Mouse (Mus musculus): ENCODE measurements around the gene Galnt2. TPM values are rescaled to one million over a fixed set of nuclear protein-coding genes. Genes with fewer than 3 reads are reported as not detected.

Galnt2 gene
- polyA plus RNA-seq, 1 experiment from 2014 or later: 66.2 TPM

DNA sequence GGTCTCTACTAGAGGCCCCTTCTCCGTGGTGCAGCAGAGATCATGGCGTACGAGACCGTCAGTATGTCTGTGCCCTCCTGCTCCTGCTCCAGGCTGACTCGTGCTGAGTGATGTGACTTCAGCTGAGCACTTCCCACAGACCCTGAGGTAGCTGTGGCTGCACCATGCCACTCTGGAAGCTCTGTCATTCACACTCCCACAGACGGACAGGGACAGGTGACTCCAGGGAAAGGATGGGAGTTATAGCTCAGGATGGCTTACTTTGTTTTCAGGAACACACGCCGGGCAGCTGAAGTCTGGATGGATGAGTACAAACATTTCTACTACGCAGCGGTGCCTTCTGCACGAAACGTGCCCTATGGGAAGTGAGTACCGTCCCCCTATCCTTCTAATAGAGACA lies 105.1 kb downstream of the Galnt2 start:
- ATAC-seq (ENCODE audit: insufficient number of reproducible peaks, insufficient read depth, low FRiP score, low TSS enrichment): no peak
- Histone ChIP-seq H3K9ac (no peak overlapping the region), H3K4me1 (peaks cover 4% of the 10 kb centered on the region; the same call in 1 of the 2 replicates), H3K4me2 (replicated peaks) (no peak overlapping the region), H3K27me3 (no peaks in the 10 kb centered on the region), H3K27ac (no peak overlapping the region), H3K4me3 (no peak overlapping the region), H3K36me3 (peaks cover 85% of the 10 kb centered on the region), H3K9me3 (no peaks in the 10 kb centered on the region)
- WGBS: 89% methylated on average over 13 of the region's 13 CpGs

DNA sequence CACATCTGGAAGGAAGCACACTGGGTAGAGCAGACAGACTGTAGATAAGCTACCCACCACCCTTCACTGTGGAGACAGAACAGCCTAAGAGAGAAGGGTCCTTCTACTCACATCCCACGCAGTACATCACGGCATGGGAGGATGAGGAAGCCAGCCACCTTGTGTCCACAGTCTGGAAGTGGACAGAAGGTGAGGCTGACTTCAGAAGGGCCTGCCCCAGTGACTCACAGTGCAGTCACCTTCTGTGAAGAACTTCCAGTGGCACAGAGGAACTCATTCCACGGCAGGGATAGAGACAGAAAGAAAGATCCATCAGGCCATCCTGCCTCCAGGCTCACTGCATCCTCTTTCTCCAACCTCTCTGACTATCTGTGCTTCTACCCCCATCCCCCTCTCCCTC lies 108.6 kb downstream of the Galnt2 start:
- ATAC-seq (ENCODE audit: insufficient number of reproducible peaks, insufficient read depth, low FRiP score, low TSS enrichment): no peak
- Histone ChIP-seq H3K27ac (no peak overlapping the region), H3K36me3 (peaks cover 83% of the 10 kb centered on the region), H3K4me1 (peaks cover 4% of the 10 kb centered on the region; the same call in 1 of the 2 replicates), H3K9ac (no peak overlapping the region), H3K4me2 (replicated peaks) (no peak overlapping the region), H3K4me3 (no peak overlapping the region), H3K27me3 (no peaks in the 10 kb centered on the region), H3K9me3 (no peaks in the 10 kb centered on the region)
- WGBS: 81% methylated on average over 3 of the region's 3 CpGs

GRCm38 (mm10) chr8:124340360-124341068 lies 109.3 kb downstream of the Galnt2 start:
- Histone ChIP-seq H3K36me3 (peaks cover 80% of the 10 kb centered on the region), H3K9ac (no peak overlapping the region; the same call in 1 of the 2 replicates), H3K4me2 (replicated peaks) (no peak overlapping the region), H3K4me1 (peaks cover 4% of the 10 kb centered on the region; the same call in 1 of the 2 replicates), H3K27me3 (no peaks in the 10 kb centered on the region), H3K27ac (no peak overlapping the region), H3K9me3 (no peaks in the 10 kb centered on the region), H3K4me3 (no peak overlapping the region)
- ATAC-seq (ENCODE audit: insufficient number of reproducible peaks, insufficient read depth, low FRiP score, low TSS enrichment): 0 out of 2 replicates have a peak, but pooled peaks have one; percentile 26
- 71% methylated on average over 17 of the region's 17 CpGs for WGBS

GRCm38 (mm10) chr8:124343151-124343550 lies 112.0 kb downstream of the Galnt2 start:
- no peak overlapping the region for H3K4me3 ChIP-seq
- 93% methylated on average over 15 of the region's 15 CpGs for WGBS
- H3K27ac ChIP-seq: no peak overlapping the region
- no peak overlapping the region for H3K4me2 ChIP-seq (replicated peaks)
- H3K9ac ChIP-seq: no peak overlapping the region
- H3K9me3 ChIP-seq: no peaks in the 10 kb centered on the region
- no peak for ATAC-seq (ENCODE audit: insufficient number of reproducible peaks, insufficient read depth, low FRiP score, low TSS enrichment)
- peaks cover 4% of the 10 kb centered on the region; the same call in 1 of the 2 replicates for H3K4me1 ChIP-seq
- peaks cover 55% of the 10 kb centered on the region for H3K36me3 ChIP-seq
- no peaks in the 10 kb centered on the region for H3K27me3 ChIP-seq

GRCm38 (mm10) chr8:124343991-124344390 lies 112.8 kb downstream of the Galnt2 start:
- Histone ChIP-seq H3K27me3 (no peaks in the 10 kb centered on the region), H3K36me3 (peaks cover 46% of the 10 kb centered on the region), H3K4me3 (no peak overlapping the region), H3K4me2 (replicated peaks) (no peak overlapping the region), H3K27ac (no peak overlapping the region), H3K9ac (no peak overlapping the region), H3K9me3 (no peaks in the 10 kb centered on the region), H3K4me1 (peaks cover 4% of the 10 kb centered on the region; the same call in 1 of the 2 replicates)
- ATAC-seq (ENCODE audit: insufficient number of reproducible peaks, insufficient read depth, low FRiP score, low TSS enrichment): no peak
- 93% methylated on average over 12 of the region's 12 CpGs for WGBS

DNA sequence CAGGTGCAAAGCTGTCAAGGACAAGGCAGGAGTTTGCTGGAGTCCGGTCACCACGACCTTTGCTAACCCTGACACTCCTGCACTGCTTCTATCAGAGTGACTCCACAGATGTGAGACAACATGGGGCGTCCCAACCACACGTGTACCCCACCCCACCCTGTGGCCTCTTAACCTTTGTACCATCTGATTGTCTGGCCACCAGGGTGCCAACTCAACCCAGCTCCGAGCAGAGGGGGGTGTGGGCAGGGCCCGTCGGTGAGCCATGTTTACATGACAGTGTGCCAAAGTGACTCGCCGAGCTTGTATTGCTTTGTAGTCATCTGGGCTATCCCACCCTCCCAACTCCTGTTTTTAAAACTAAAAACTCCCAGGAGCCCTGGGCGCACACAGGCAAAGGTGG lies 113.9 kb downstream of the Galnt2 start:
- Histone ChIP-seq H3K27ac (no peak overlapping the region), H3K9ac (no peak overlapping the region), H3K36me3 (peaks cover 38% of the 10 kb centered on the region), H3K4me1 (peaks cover 3% of the 10 kb centered on the region; the same call in 1 of the 2 replicates), H3K9me3 (no peaks in the 10 kb centered on the region), H3K4me3 (no peak overlapping the region), H3K27me3 (no peaks in the 10 kb centered on the region), H3K4me2 (replicated peaks) (no peak overlapping the region)
- ATAC-seq (ENCODE audit: insufficient number of reproducible peaks, insufficient read depth, low FRiP score, low TSS enrichment): no peak
- WGBS: 84% methylated on average over 10 of the region's 10 CpGs

DNA sequence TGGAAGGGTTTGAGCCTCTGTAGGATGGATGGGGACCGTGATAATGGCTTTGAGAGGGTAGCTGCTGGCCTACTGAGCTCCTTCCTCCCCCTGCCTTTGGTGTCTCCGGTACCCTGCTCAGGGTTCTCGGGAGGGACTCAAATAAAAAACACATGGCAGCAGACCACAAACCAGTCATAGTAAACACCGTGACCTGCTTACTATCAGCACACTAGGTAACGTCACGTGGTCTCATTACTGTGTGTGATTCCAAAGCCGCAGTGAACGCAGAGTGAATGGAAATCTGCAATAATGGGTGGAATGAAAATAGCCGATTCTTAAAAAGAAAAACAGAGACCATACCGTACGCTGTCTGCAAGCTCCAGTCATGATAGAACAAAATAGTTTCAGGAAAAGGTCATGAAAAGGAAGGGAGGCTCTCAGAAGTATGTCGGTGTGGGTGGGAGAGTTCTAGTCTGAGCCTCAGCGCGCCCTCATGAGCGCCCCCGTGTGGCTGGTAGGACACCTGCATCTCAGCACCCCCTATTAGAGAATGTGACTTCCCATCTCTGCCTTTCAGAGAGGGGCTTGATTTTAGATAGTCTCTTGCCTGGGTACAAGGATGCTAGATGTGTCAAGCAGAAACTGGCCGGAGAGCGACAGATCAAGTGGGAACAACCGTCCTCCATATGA lies 115.8 kb downstream of the Galnt2 start:
- WGBS: 32% methylated on average over 19 of the region's 19 CpGs
- peaks cover 26% of the 10 kb centered on the region for H3K36me3 ChIP-seq
- H3K4me3 ChIP-seq: no peak overlapping the region
- no peak overlapping the region for H3K9ac ChIP-seq
- no peaks in the 10 kb centered on the region for H3K9me3 ChIP-seq
- H3K4me1 ChIP-seq: no peaks in the 10 kb centered on the region
- 0 out of 2 replicates have a peak overlapping the region, but pooled peaks have one; percentile 7 for H3K27ac ChIP-seq
- H3K4me2 ChIP-seq (replicated peaks): 0 out of 2 replicates have a peak overlapping the region, but pooled peaks have one; percentile 2
- H3K27me3 ChIP-seq: no peaks in the 10 kb centered on the region
- peak; percentile 57; the same call in 1 of the 2 replicates for ATAC-seq (ENCODE audit: insufficient number of reproducible peaks, insufficient read depth, low FRiP score, low TSS enrichment)

GRCm38 (mm10) chr8:124348087-124348486 lies 116.9 kb downstream of the Galnt2 start:
- Histone ChIP-seq H3K4me1 (no peaks in the 10 kb centered on the region), H3K27ac (no peak overlapping the region), H3K27me3 (no peaks in the 10 kb centered on the region), H3K4me2 (replicated peaks) (no peak overlapping the region), H3K9ac (no peak overlapping the region), H3K4me3 (no peak overlapping the region), H3K36me3 (peaks cover 19% of the 10 kb centered on the region), H3K9me3 (no peaks in the 10 kb centered on the region)
- WGBS: 64% methylated on average over 1 of the region's 1 CpGs
- no peak for ATAC-seq (ENCODE audit: insufficient number of reproducible peaks, insufficient read depth, low FRiP score, low TSS enrichment)

DNA sequence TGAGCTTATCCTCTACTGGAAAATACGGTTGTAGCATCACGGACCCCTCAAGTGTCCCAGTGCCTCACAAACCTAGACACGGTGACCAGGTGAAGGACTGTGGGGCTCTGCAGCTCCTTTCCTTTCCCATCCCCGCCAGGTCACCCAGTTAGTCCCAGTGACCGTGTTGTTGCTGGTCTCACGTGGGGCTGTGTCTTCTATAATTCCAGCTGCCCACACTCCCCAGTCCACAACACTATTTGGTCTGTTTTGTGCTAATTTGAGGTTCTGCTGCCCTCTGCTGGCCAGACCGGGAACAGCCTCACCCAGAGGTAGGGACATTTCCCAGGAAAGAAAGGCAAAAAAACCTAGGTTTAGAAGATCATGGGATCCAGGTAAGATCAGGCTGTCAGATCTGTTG lies 118.5 kb downstream of the Galnt2 start:
- H3K27ac ChIP-seq: no peak overlapping the region
- ATAC-seq (ENCODE audit: insufficient number of reproducible peaks, insufficient read depth, low FRiP score, low TSS enrichment): no peak
- H3K9ac ChIP-seq: no peak overlapping the region
- no peak overlapping the region for H3K4me3 ChIP-seq
- H3K4me2 ChIP-seq (replicated peaks): no peak overlapping the region
- no peaks in the 10 kb centered on the region for H3K27me3 ChIP-seq
- peaks cover 5% of the 10 kb centered on the region; the same call in 1 of the 2 replicates for H3K36me3 ChIP-seq
- WGBS: 36% methylated on average over 7 of the region's 7 CpGs
- H3K9me3 ChIP-seq: no peaks in the 10 kb centered on the region
- H3K4me1 ChIP-seq: no peaks in the 10 kb centered on the region

GRCm38 (mm10) chr8:124351636-124352035 lies 120.4 kb downstream of the Galnt2 start:
- Histone ChIP-seq H3K36me3 (no peaks in the 10 kb centered on the region), H3K4me3 (no peak overlapping the region), H3K9me3 (no peaks in the 10 kb centered on the region), H3K4me1 (no peaks in the 10 kb centered on the region), H3K9ac (no peak overlapping the region), H3K27me3 (no peaks in the 10 kb centered on the region), H3K4me2 (replicated peaks) (no peak overlapping the region), H3K27ac (no peak overlapping the region)
- ATAC-seq (ENCODE audit: insufficient number of reproducible peaks, insufficient read depth, low FRiP score, low TSS enrichment): no peak
- WGBS: 63% methylated on average over 5 of the region's 5 CpGs

DNA sequence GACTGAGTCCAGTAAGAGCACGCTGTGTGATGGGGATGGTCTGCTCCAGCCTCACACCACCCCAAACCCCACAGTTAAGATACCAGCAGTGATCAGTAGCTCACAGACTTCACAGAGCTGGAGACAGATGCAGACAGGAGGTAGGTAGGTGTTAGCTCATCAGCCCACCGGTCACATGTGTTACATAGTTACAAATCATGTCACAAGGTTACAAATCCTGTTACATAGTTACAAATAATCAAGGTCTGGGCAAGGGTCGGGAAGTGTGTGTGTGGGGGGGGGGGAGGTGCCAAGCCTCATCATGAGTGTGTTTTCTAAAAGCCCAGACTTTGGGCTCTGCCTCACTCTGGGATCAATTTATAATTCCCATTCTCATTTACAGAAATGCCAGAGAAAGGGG lies 129.7 kb downstream of the Galnt2 start:
- Histone ChIP-seq H3K4me3 (no peak overlapping the region), H3K4me2 (replicated peaks) (no peak overlapping the region), H3K27ac (no peak overlapping the region), H3K27me3 (no peaks in the 10 kb centered on the region), H3K9me3 (no peaks in the 10 kb centered on the region), H3K9ac (no peak overlapping the region), H3K4me1 (no peaks in the 10 kb centered on the region), H3K36me3 (no peaks in the 10 kb centered on the region)
- 79% methylated on average over 3 of the region's 3 CpGs for WGBS
- no peak for ATAC-seq (ENCODE audit: insufficient number of reproducible peaks, insufficient read depth, low FRiP score, low TSS enrichment)
